Mouse (Mus musculus) CH12.LX (cell line): Measurements from ENCODE around the gene Ddx27.

Experiments
- CTCF ChIP-seq, 2 experiments: IDR thresholded peaks in 1 of 2; conservative IDR thresholded peaks in 1 of 2; 2 replicates each; pipeline ENCODE4 v1.5.1; 2011 to 2012; ENCODE audit warnings: low read depth in 2 of 2, low read length in 2 of 2, improper control_type of control experiment in 1 of 2, inconsistent platforms in 1 of 2, mild to moderate bottlenecking in 1 of 2, moderate library complexity in 1 of 2
- NRF1 ChIP-seq: IDR thresholded peaks from 2 replicates; pipeline ENCODE4 v1.6.1; 2014; ENCODE audit warnings: low read depth, mild to moderate bottlenecking, inconsistent platforms, low read length, improper control_type of control experiment, moderate library complexity
- POLR2A ChIP-seq: IDR thresholded peaks from 2 replicates; pipeline ENCODE4 v1.6.1; 2011; ENCODE audit warnings: low read depth, mild to moderate bottlenecking, improper control_type of control experiment, low read length
- ZC3H11A ChIP-seq: IDR thresholded peaks from 2 replicates; pipeline ENCODE4 v1.6.1; 2012; ENCODE audit warnings: low read depth, mild to moderate bottlenecking, inconsistent platforms, low read length, improper control_type of control experiment

GRCm38 (mm10) chr2:167055386-167055785 lies 40.4 kb downstream of the Ddx27 start:
- TF ChIP-seq CTCF (conservative IDR thresholded peaks at IDR 0.05 in 1 of 2, IDR thresholded peaks at IDR 0.05 in 1 of 2; ENCODE audit: low read depth in 2 of 2, low read length in 2 of 2) = no peak
- no peak for TF ChIP-seq NRF1
- no peak for TF ChIP-seq ZC3H11A
- TF ChIP-seq POLR2A = no peak
